17 mouse cellular contexts compared by ENCODE assay signal in the genomic region with DNA sequence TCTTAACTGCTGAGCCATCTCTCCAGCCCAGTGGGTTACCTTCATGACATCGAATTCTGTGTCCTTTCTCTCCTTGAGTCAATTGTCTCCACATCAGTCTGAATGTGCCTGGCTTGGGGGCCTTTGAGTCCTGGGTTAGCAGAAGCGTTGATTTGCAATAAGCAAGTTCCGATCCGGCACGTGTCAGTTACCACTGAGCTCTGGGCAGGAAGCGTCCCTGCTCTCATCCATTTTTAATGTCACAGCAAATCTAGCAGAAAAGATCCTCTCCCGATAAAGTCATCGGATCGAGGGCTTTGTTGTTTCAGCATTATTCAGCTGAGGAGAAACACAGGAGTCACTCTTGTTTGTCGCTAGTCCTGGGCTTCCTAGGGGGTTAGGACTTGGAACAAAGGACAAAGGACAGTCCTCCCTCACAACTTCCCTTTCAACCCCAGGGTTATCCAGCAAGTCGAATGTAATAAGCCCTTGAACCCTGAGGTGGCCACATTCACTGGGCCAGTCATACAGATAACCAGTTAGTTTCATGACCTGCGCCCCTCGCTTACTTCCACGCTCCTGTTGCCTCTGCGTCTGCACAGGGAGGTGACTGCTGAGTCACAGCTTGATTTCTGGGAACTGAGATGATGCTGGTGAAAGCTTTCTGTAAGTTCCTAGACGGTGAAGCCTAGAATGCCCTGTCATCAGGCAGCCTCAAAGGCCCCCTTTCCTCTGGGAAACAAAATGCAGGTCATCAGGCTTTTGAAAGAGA. TPM values are rescaled to one million over a fixed set of nuclear protein-coding genes. Genes with fewer than 3 reads are reported as not detected.
DNase-seq lines count a peak whose midpoint lies in the region; ATAC-seq and TF ChIP-seq lines count a peak whose summit lies in the region.
"Had no signal": no experiment of that assay in that cellular context is flagged by ENCODE, and none has a peak within 500 bp of the region (broad histone marks: within the 10 kb centered on the region; RNA-seq: fewer than 3 reads in every experiment).

No protein-coding gene starts in this region.

- H3K9me3 ChIP-seq in forebrain, postnatal 0 days (ENCODE audit: low read length) = no peaks in the 10 kb centered on the region
- no peaks in the 10 kb centered on the region for H3K9me3 ChIP-seq in forebrain, embryonic 11.5 days (ENCODE audit: control insufficient read depth, low read length)
- H3K9me3 ChIP-seq in ES-E14 (ENCODE audit: control insufficient read depth, insufficient read depth, low read depth, low read length) = no peaks in the 10 kb centered on the region
- no peaks in the 10 kb centered on the region for H3K9me3 ChIP-seq in hindbrain, embryonic 11.5 days (ENCODE audit: control insufficient read depth, low read length)
- H3K9me3 ChIP-seq in midbrain, embryonic 12.5 days = no peaks in the 10 kb centered on the region
- H3K9me3 ChIP-seq: limb, embryonic 12.5 days had no signal

- intact Hi-C loops in left cerebral cortex, postnatal 36 days (cut with DNase I) = no loop called here

- peak overlapping the region; percentile 18; the same call in 1 of the 2 replicates for H3K9ac ChIP-seq in forebrain, postnatal 0 days
- H3K9ac ChIP-seq in forebrain, embryonic 11.5 days (ENCODE audit: low read length) = no peak overlapping the region
- H3K9ac ChIP-seq in ES-E14 (ENCODE audit: insufficient read depth, low read depth, low read length, poor library complexity, severe bottlenecking) = no peak overlapping the region; the same call in 1 of the 2 replicates
- peak overlapping the region; percentile 53; the same call in 1 of the 2 replicates for H3K9ac ChIP-seq in hindbrain, embryonic 11.5 days (ENCODE audit: low read depth, low read length)
- H3K9ac ChIP-seq in midbrain, embryonic 12.5 days (replicated peaks) = no peak overlapping the region
- H3K9ac ChIP-seq: limb, embryonic 12.5 days had no signal

- no peak overlapping the region for H3K4me2 ChIP-seq in forebrain, postnatal 0 days (ENCODE audit: low read depth)
- no peak overlapping the region for H3K4me2 ChIP-seq in forebrain, embryonic 11.5 days (ENCODE audit: low read depth, low read length, severe bottlenecking)
- H3K4me2 ChIP-seq in hindbrain, embryonic 11.5 days (replicated peaks; ENCODE audit: low read depth, low read length) = no peak overlapping the region
- peak overlapping the region; percentile 11; the same call in 1 of the 2 replicates for H3K4me2 ChIP-seq in midbrain, embryonic 12.5 days (replicated peaks)
- H3K4me2 ChIP-seq: limb, embryonic 12.5 days had no signal

- H3K4me3 ChIP-seq in forebrain, postnatal 0 days (ENCODE audit: low read depth, low read length) = no peak overlapping the region
- no peak overlapping the region for H3K4me3 ChIP-seq in forebrain, embryonic 11.5 days (ENCODE audit: low read depth, low read length)
- no peak overlapping the region for H3K4me3 ChIP-seq in ES-E14 (ENCODE audit: insufficient read depth in 1 of 2, low read depth in 1 of 2, low read length in 2 of 2, poor library complexity in 1 of 2, severe bottlenecking in 1 of 2)
- H3K4me3 ChIP-seq in hindbrain, embryonic 11.5 days (ENCODE audit: low read depth, low read length) = no peak overlapping the region
- H3K4me3 ChIP-seq in midbrain, embryonic 12.5 days = no peak overlapping the region
- H3K4me3 ChIP-seq: limb, embryonic 12.5 days had no signal

- H3K36me3 ChIP-seq in forebrain, postnatal 0 days (ENCODE audit: insufficient read depth) = no peaks in the 10 kb centered on the region
- H3K36me3 ChIP-seq in forebrain, embryonic 11.5 days (ENCODE audit: control insufficient read depth, insufficient read depth, low read length) = no peaks in the 10 kb centered on the region
- no peaks in the 10 kb centered on the region for H3K36me3 ChIP-seq in ES-E14 (ENCODE audit: control insufficient read depth, insufficient read depth, low read length, poor library complexity, severe bottlenecking)
- H3K36me3 ChIP-seq in hindbrain, embryonic 11.5 days (ENCODE audit: control insufficient read depth, insufficient read depth, low read length) = no peaks in the 10 kb centered on the region
- H3K36me3 ChIP-seq in midbrain, embryonic 12.5 days = no peaks in the 10 kb centered on the region
- H3K36me3 ChIP-seq: limb, embryonic 12.5 days had no signal

- in situ Hi-C loops in ES-E14 (cut with MboI; ENCODE audit: low sequenced_read_pairs in 2 of 2, unreplicated experiment in 2 of 2) = no loop called here

- ATAC-seq in forebrain, postnatal 0 days = no peak
- ATAC-seq in forebrain, embryonic 11.5 days (replicated peaks; ENCODE audit: low FRiP score) = no peak
- no peak for ATAC-seq in hindbrain, embryonic 11.5 days (ENCODE audit: low FRiP score)
- ATAC-seq in midbrain, embryonic 12.5 days (ENCODE audit: low FRiP score, low read depth) = no peak

- no peaks in the 10 kb centered on the region for H3K27me3 ChIP-seq in forebrain, postnatal 0 days (ENCODE audit: insufficient read depth, low read length)
- no peaks in the 10 kb centered on the region for H3K27me3 ChIP-seq in forebrain, embryonic 11.5 days (ENCODE audit: control insufficient read depth, insufficient read depth, low read length)
- H3K27me3 ChIP-seq in hindbrain, embryonic 11.5 days (ENCODE audit: control insufficient read depth, insufficient read depth, low read length) = no peaks in the 10 kb centered on the region
- H3K27me3 ChIP-seq in midbrain, embryonic 12.5 days = peaks cover 11% of the 10 kb centered on the region; the same call in 1 of the 2 replicates

- no peak for DNase-seq in forebrain, postnatal 0 days
- no peak for DNase-seq in forebrain, embryonic 11.5 days (ENCODE audit: low spot score)
- no peak for DNase-seq in ES-E14 (ENCODE audit: low read depth, low spot score)
- DNase-seq in hindbrain, embryonic 11.5 days (ENCODE audit: low spot score) = peak; percentile 40
- no peak for DNase-seq in left cerebral cortex, adult 11 months (ENCODE audit: low spot score)
- DNase-seq in kidney, postnatal 25 days = no peak
- DNase-seq in left cerebral cortex, postnatal 36 days (ENCODE audit: low spot score in 2 of 2) = no peak
- DNase-seq: cerebellum, postnatal 10 days; gastrocnemius, postnatal 36 days; heart, postnatal 36 days; kidney, postnatal 4 days; lung, postnatal 14 days; thymus, postnatal 4 days had no signal

- WGBS in forebrain, postnatal 0 days = 19% methylated on average over 16 of the region's 16 CpGs
- 8% methylated on average over 16 of the region's 16 CpGs for WGBS in forebrain, embryonic 11.5 days
- 11% methylated on average over 16 of the region's 16 CpGs for WGBS in hindbrain, embryonic 11.5 days
- whole genome bisulfite sequencing in midbrain, embryonic 12.5 days = 5% methylated on average over 16 of the region's 16 CpGs

- TF ChIP-seq CTCF in forebrain, postnatal 0 days (IDR thresholded peaks at IDR 0.05; ENCODE audit: low read depth) = no peak

- H3K27ac ChIP-seq in forebrain, postnatal 0 days (ENCODE audit: low read depth, low read length) = no peak overlapping the region
- no peak overlapping the region for H3K27ac ChIP-seq in forebrain, embryonic 11.5 days (ENCODE audit: low read depth, low read length)
- H3K27ac ChIP-seq in ES-E14 (ENCODE audit: insufficient read depth, low read depth, low read length, poor library complexity, severe bottlenecking) = no peak overlapping the region
- peak overlapping the region; percentile 65 for H3K27ac ChIP-seq in hindbrain, embryonic 11.5 days (ENCODE audit: low read depth, low read length)
- peak overlapping the region; percentile 74 for H3K27ac ChIP-seq in midbrain, embryonic 12.5 days (replicated peaks)
- H3K27ac ChIP-seq: limb, embryonic 12.5 days had no signal

- H3K4me1 ChIP-seq in forebrain, postnatal 0 days (ENCODE audit: insufficient read depth) = peaks cover 6% of the 10 kb centered on the region
- H3K4me1 ChIP-seq in forebrain, embryonic 11.5 days (replicated peaks; ENCODE audit: control insufficient read depth, insufficient read depth, low read length) = peaks cover 11% of the 10 kb centered on the region
- peaks cover 0 to 20% of the 10 kb centered on the region in 2 experiments; a peak in 1 of 4 replicates for H3K4me1 ChIP-seq in ES-E14 (ENCODE audit: control insufficient read depth in 2 of 2, insufficient read depth in 2 of 2, low read length in 2 of 2, poor library complexity in 1 of 2)
- H3K4me1 ChIP-seq in hindbrain, embryonic 11.5 days (replicated peaks; ENCODE audit: control insufficient read depth, insufficient read depth, low read length) = 0 out of 2 replicates have a peak, but pooled peaks cover 8% of the 10 kb centered on the region
- H3K4me1 ChIP-seq in midbrain, embryonic 12.5 days = peaks cover 29% of the 10 kb centered on the region

TF ChIP-seq in ES-E14, 5 proteins besides CTCF, POLR2A, EP300 and RAD21:
- TF ChIP-seq ZNF384 (IDR thresholded peaks at IDR 0.05; ENCODE audit: low read depth, low read length) = no peak
- TF ChIP-seq CHD2 (IDR thresholded peaks at IDR 0.05; ENCODE audit: low read depth, low read length) = no peak
- TF ChIP-seq ZC3H11A (IDR thresholded peaks at IDR 0.05; ENCODE audit: borderline replicate concordance, low read depth, low read length) = no peak
- 0 out of 2 replicates have a peak, but pooled peaks have one; percentile 9 for TF ChIP-seq MAFK (IDR thresholded peaks at IDR 0.05; ENCODE audit: insufficient read depth, low read depth, low read length)
- no peak for TF ChIP-seq HCFC1 (IDR thresholded peaks at IDR 0.05; ENCODE audit: borderline replicate concordance, insufficient read depth, low read length)

RNA-seq across cellular contexts. Expression of a gene that starts 27.8 kb away (rescaled TPM):
- not detected in 2 replicates for total RNA-seq in forebrain, postnatal 0 days (2014; rRNA removed)
- polyA plus RNA-seq in forebrain, postnatal 0 days (2015; fragmentation: Nextera tagmentation; extraction: Ambion mirVana) = not detected in 2 replicates
- polyA plus RNA-seq in forebrain, embryonic 11.5 days (2014; fragmentation: Nextera tagmentation; extraction: Ambion mirVana) = not detected in 2 replicates
- total RNA-seq in ES-E14 (2012; rRNA removed) = 0.71 TPM in 1 of 2 replicates, not detected in the other
- not detected in 2 replicates for polyA plus RNA-seq in hindbrain, embryonic 11.5 days (2014; fragmentation: Nextera tagmentation; extraction: Ambion mirVana)
- not detected in 2 replicates for polyA plus RNA-seq in midbrain, embryonic 12.5 days (2016; fragmentation: Nextera tagmentation; extraction: Ambion mirVana)
- not detected for total RNA-seq in left cerebral cortex, postnatal 36 days (2021)
- total RNA-seq: adrenal gland, postnatal 4 days; gastrocnemius, postnatal 36 days; heart, postnatal 36 days had no signal
- polyA plus RNA-seq: C2C12; limb, embryonic 12.5 days had no signal

RNA-seq across cellular contexts. Expression of a gene that starts 43.1 kb away (rescaled TPM):
- total RNA-seq in forebrain, postnatal 0 days (2014; rRNA removed) = 68.5 and 75.4 TPM in 2 replicates
- 49.4 and 53.5 TPM in 2 replicates for polyA plus RNA-seq in forebrain, postnatal 0 days (2015; fragmentation: Nextera tagmentation; extraction: Ambion mirVana)
- polyA plus RNA-seq in forebrain, embryonic 11.5 days (2014; fragmentation: Nextera tagmentation; extraction: Ambion mirVana) = 23.3 and 24.6 TPM in 2 replicates
- 1.7 and 2.3 TPM in 2 replicates for total RNA-seq in ES-E14 (2012; rRNA removed)
- 44.1 and 45.6 TPM in 2 replicates for polyA plus RNA-seq in hindbrain, embryonic 11.5 days (2014; fragmentation: Nextera tagmentation; extraction: Ambion mirVana)
- 40.8 and 47.4 TPM in 2 replicates for polyA plus RNA-seq in midbrain, embryonic 12.5 days (2016; fragmentation: Nextera tagmentation; extraction: Ambion mirVana)
- 10 to 100 TPM; 20.2 to 34.1 TPM for total RNA-seq in left cerebral cortex, postnatal 36 days (2021)

Comparison
In these comparisons a context has a peak if more than half of its experiments do, and no peak if none do; other contexts are left out.
1. H3K9ac ChIP-seq: peak in forebrain, postnatal 0 days (single experiment) and hindbrain, embryonic 11.5 days (single experiment); none in forebrain, embryonic 11.5 days (single experiment), ES-E14 (single experiment) and midbrain, embryonic 12.5 days (single experiment).
2. H3K27ac ChIP-seq: peak in hindbrain, embryonic 11.5 days (single experiment) and midbrain, embryonic 12.5 days (single experiment); none in forebrain, postnatal 0 days (single experiment), forebrain, embryonic 11.5 days (single experiment) and ES-E14 (single experiment).